ENCODE assay signal across 22 mouse cellular contexts in genomic region chr16:45787650-45788049, GRCm38 (mm10). TPM values are rescaled to one million over a fixed set of nuclear protein-coding genes. Genes with fewer than 3 reads are reported as not detected.
DNase-seq lines count a peak whose midpoint lies in the region; ATAC-seq and TF ChIP-seq lines count a peak whose summit lies in the region.
"Had no signal": no experiment of that assay in that cellular context is flagged by ENCODE, and none has a peak within 500 bp of the region (broad histone marks: within the 10 kb centered on the region; RNA-seq: fewer than 3 reads in every experiment).

No protein-coding gene starts in this region.

- no peaks in the 10 kb centered on the region for H3K9me3 ChIP-seq in hindbrain, postnatal 0 days (ENCODE audit: low read length)
- no peaks in the 10 kb centered on the region for H3K9me3 ChIP-seq in hindbrain, embryonic 11.5 days (ENCODE audit: control insufficient read depth, low read length)
- H3K9me3 ChIP-seq in midbrain, embryonic 11.5 days (ENCODE audit: control insufficient read depth, low read length), result no peaks in the 10 kb centered on the region
- H3K9me3 ChIP-seq in midbrain, embryonic 16.5 days (replicated peaks; ENCODE audit: control insufficient read depth, low read length, poor library complexity, severe bottlenecking), result no peaks in the 10 kb centered on the region
- H3K9me3 ChIP-seq: embryonic facial prominence, embryonic 13.5 days; embryonic facial prominence, embryonic 15.5 days; forebrain, embryonic 10.5 days; forebrain, embryonic 12.5 days had no signal

- no peak overlapping the region for H3K4me3 ChIP-seq in hindbrain, postnatal 0 days (ENCODE audit: low read length)
- no peak overlapping the region for H3K4me3 ChIP-seq in hindbrain, embryonic 11.5 days (ENCODE audit: low read depth, low read length)
- no peak overlapping the region for H3K4me3 ChIP-seq in midbrain, embryonic 11.5 days (ENCODE audit: low read depth, low read length)
- no peak overlapping the region for H3K4me3 ChIP-seq in midbrain, embryonic 16.5 days (ENCODE audit: low read depth, low read length)
- H3K4me3 ChIP-seq: embryonic facial prominence, embryonic 13.5 days; embryonic facial prominence, embryonic 15.5 days; erythroblast, embryonic 14.5 days; forebrain, embryonic 10.5 days; forebrain, embryonic 12.5 days had no signal

- H3K4me1 ChIP-seq in hindbrain, postnatal 0 days (ENCODE audit: insufficient read depth, low read length), result no peaks in the 10 kb centered on the region
- H3K4me1 ChIP-seq in hindbrain, embryonic 11.5 days (replicated peaks; ENCODE audit: control insufficient read depth, insufficient read depth, low read length), result no peaks in the 10 kb centered on the region
- no peaks in the 10 kb centered on the region for H3K4me1 ChIP-seq in midbrain, embryonic 11.5 days (ENCODE audit: control insufficient read depth, insufficient read depth, low read length)
- H3K4me1 ChIP-seq in midbrain, embryonic 16.5 days (ENCODE audit: control insufficient read depth, insufficient read depth, low read length), result no peaks in the 10 kb centered on the region
- H3K4me1 ChIP-seq: embryonic facial prominence, embryonic 13.5 days; forebrain, embryonic 10.5 days; forebrain, embryonic 12.5 days had no signal

- H3K4me2 ChIP-seq in hindbrain, postnatal 0 days (ENCODE audit: low read depth, low read length), result no peak overlapping the region
- H3K4me2 ChIP-seq in hindbrain, embryonic 11.5 days (replicated peaks; ENCODE audit: low read depth, low read length), result no peak overlapping the region
- H3K4me2 ChIP-seq in midbrain, embryonic 11.5 days, result no peak overlapping the region
- no peak overlapping the region for H3K4me2 ChIP-seq in midbrain, embryonic 16.5 days (ENCODE audit: low read length)
- H3K4me2 ChIP-seq: embryonic facial prominence, embryonic 13.5 days; embryonic facial prominence, embryonic 15.5 days; forebrain, embryonic 12.5 days had no signal

- H3K9ac ChIP-seq in hindbrain, postnatal 0 days (replicated peaks; ENCODE audit: low read length), result no peak overlapping the region
- no peak overlapping the region for H3K9ac ChIP-seq in hindbrain, embryonic 11.5 days (ENCODE audit: low read depth, low read length)
- H3K9ac ChIP-seq in midbrain, embryonic 11.5 days (ENCODE audit: low read length), result no peak overlapping the region
- H3K9ac ChIP-seq in midbrain, embryonic 16.5 days (ENCODE audit: low read depth, low read length), result no peak overlapping the region
- H3K9ac ChIP-seq: embryonic facial prominence, embryonic 13.5 days; embryonic facial prominence, embryonic 15.5 days; forebrain, embryonic 12.5 days had no signal

- no peak overlapping the region for H3K27ac ChIP-seq in hindbrain, postnatal 0 days
- no peak overlapping the region for H3K27ac ChIP-seq in hindbrain, embryonic 11.5 days (ENCODE audit: low read depth, low read length)
- H3K27ac ChIP-seq in midbrain, embryonic 11.5 days (ENCODE audit: low read depth, low read length), result no peak overlapping the region
- H3K27ac ChIP-seq in midbrain, embryonic 16.5 days (ENCODE audit: low read length), result no peak overlapping the region
- H3K27ac ChIP-seq: embryonic facial prominence, embryonic 13.5 days; embryonic facial prominence, embryonic 15.5 days; forebrain, embryonic 10.5 days; forebrain, embryonic 12.5 days had no signal

- DNase-seq in hindbrain, postnatal 0 days (ENCODE audit: low spot score), result peak; percentile 5
- DNase-seq in hindbrain, embryonic 11.5 days (ENCODE audit: low spot score), result no peak
- DNase-seq in lung, postnatal 25 days (ENCODE audit: low spot score), result peak; percentile 53
- no peak for DNase-seq in lung, postnatal 14 days
- peak; percentile 44 for DNase-seq in midbrain, embryonic 11.5 days (ENCODE audit: low spot score, missing footprints)
- DNase-seq: adrenal gland, adult 2 months; adrenal gland, postnatal 10 days; adrenal gland, postnatal 25 days; cerebellum, adult 11 months; cerebellum, adult 18-20 months; cerebellum, adult 8-10 months; cerebellum, adult 9-11 months; cerebellum, postnatal 14 days; cerebellum, postnatal 36 days; embryo, embryonic 11 days had no signal

- no peaks in the 10 kb centered on the region for H3K27me3 ChIP-seq in hindbrain, postnatal 0 days (ENCODE audit: insufficient read depth, low read length)
- H3K27me3 ChIP-seq in hindbrain, embryonic 11.5 days (ENCODE audit: control insufficient read depth, insufficient read depth, low read length), result no peaks in the 10 kb centered on the region
- H3K27me3 ChIP-seq in midbrain, embryonic 11.5 days (ENCODE audit: control insufficient read depth, insufficient read depth, low read length), result no peaks in the 10 kb centered on the region
- H3K27me3 ChIP-seq in midbrain, embryonic 16.5 days (ENCODE audit: control insufficient read depth, insufficient read depth, low read depth, low read length), result no peaks in the 10 kb centered on the region
- H3K27me3 ChIP-seq: embryonic facial prominence, embryonic 13.5 days; embryonic facial prominence, embryonic 15.5 days; forebrain, embryonic 12.5 days had no signal

- no peak for TF ChIP-seq CTCF in hindbrain, postnatal 0 days (IDR thresholded peaks at IDR 0.05; ENCODE audit: low read depth)

- WGBS in hindbrain, postnatal 0 days, result 85% methylated on average over 6 of the region's 6 CpGs
- 92% methylated on average over 6 of the region's 6 CpGs for WGBS in hindbrain, embryonic 11.5 days
- 91% methylated on average over 6 of the region's 6 CpGs for WGBS in midbrain, embryonic 11.5 days
- WGBS in midbrain, embryonic 16.5 days, result 86% methylated on average over 6 of the region's 6 CpGs

- ATAC-seq in hindbrain, postnatal 0 days, result no peak
- no peak for ATAC-seq in hindbrain, embryonic 11.5 days (ENCODE audit: low FRiP score)
- no peak for ATAC-seq in midbrain, embryonic 11.5 days (ENCODE audit: low FRiP score)
- ATAC-seq in midbrain, embryonic 16.5 days, result no peak
- ATAC-seq: forebrain, embryonic 14.5 days had no signal

- no peaks in the 10 kb centered on the region for H3K36me3 ChIP-seq in hindbrain, postnatal 0 days (ENCODE audit: insufficient read depth, low read length)
- no peaks in the 10 kb centered on the region for H3K36me3 ChIP-seq in hindbrain, embryonic 11.5 days (ENCODE audit: control insufficient read depth, insufficient read depth, low read length)
- no peaks in the 10 kb centered on the region for H3K36me3 ChIP-seq in midbrain, embryonic 11.5 days (ENCODE audit: control insufficient read depth, insufficient read depth, low read length)
- H3K36me3 ChIP-seq in midbrain, embryonic 16.5 days (ENCODE audit: control insufficient read depth, insufficient read depth, low read length), result no peaks in the 10 kb centered on the region
- H3K36me3 ChIP-seq: forebrain, embryonic 12.5 days had no signal

RNA-seq across cellular contexts. Expression of gene Abhd10, which starts 44.9 kb away (rescaled TPM):
- 19.0 and 21.7 TPM in 2 replicates for total RNA-seq in hindbrain, postnatal 0 days (2014; rRNA removed)
- polyA plus RNA-seq in hindbrain, postnatal 0 days (2015; fragmentation: Nextera tagmentation; extraction: Ambion mirVana), result 34.4 and 36.2 TPM in 2 replicates
- 44.5 and 46.2 TPM in 2 replicates for polyA plus RNA-seq in hindbrain, embryonic 11.5 days (2014; fragmentation: Nextera tagmentation; extraction: Ambion mirVana)
- polyA plus RNA-seq in midbrain, embryonic 11.5 days (2014; fragmentation: Nextera tagmentation; extraction: Ambion mirVana), result 48.2 and 48.5 TPM in 2 replicates
- 42.3 and 42.6 TPM in 2 replicates for polyA plus RNA-seq in midbrain, embryonic 16.5 days (2015; fragmentation: Nextera tagmentation; extraction: Ambion mirVana)

Comparison
In these comparisons a context has a peak if more than half of its experiments do, and no peak if none do; other contexts are left out.
1. DNase-seq: peak in hindbrain, postnatal 0 days (single experiment), lung, postnatal 25 days (single experiment) and midbrain, embryonic 11.5 days (single experiment); none in hindbrain, embryonic 11.5 days (single experiment) and lung, postnatal 14 days (single experiment).